Mouse (Mus musculus) kidney, adult 2 months (tissue): ENCODE data around the gene Amacr.

ENCODE experiments used
- CTCF ChIP-seq: fragments of 200-500 bp; conservative IDR thresholded peaks from 2 replicates; pipeline ENCODE4 v1.5.1; 2011; ENCODE audit warnings: low read depth, mild to moderate bottlenecking, control low read depth, low read length, moderate library complexity, mixed read lengths; ENCODE audit not compliant: insufficient read depth, insufficient read length
- POLR2A ChIP-seq: fragments of 200-500 bp; IDR thresholded peaks from one replicate; pipeline ENCODE4 v1.6.1; 2011; ENCODE audit warnings: low read depth, low read length, control low read depth

DNA sequence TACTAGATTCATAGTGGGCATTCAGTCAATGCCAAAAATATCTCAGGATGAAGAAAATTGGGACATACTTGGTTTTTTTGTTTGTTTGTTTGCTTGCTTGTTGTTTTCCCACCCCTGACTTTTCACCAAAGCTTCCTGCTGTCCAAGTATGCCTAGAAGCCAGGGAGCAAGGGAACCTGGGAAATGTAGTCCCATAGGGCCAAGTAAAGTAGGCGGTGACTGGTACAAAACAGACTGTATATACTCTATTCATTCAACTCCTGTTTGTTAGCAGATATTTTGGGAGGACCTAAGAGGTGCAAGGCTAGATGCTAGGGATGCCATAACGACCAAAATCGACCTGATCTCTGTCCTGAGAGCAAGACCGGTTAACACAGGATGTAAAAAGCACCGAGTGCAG, 18.3 kb downstream of the Amacr start:
- TF ChIP-seq CTCF: no peak
- no peak for TF ChIP-seq POLR2A
